Mouse (Mus musculus): ENCODE results near the gene Zfp341.

Zfp341 gene

GRCm38 (mm10) chr2:154674008-154674407 is 60.9 kb downstream of the Zfp341 start:
- in situ Hi-C loops (cut with MboI, MseI), result no loop called here

- in situ Hi-C loops (cut with MboI, MseI), result no loop called here
These were observed 63.8 kb downstream of the Zfp341 start for GRCm38 (mm10) chr2:154676653-154677609.

DNA sequence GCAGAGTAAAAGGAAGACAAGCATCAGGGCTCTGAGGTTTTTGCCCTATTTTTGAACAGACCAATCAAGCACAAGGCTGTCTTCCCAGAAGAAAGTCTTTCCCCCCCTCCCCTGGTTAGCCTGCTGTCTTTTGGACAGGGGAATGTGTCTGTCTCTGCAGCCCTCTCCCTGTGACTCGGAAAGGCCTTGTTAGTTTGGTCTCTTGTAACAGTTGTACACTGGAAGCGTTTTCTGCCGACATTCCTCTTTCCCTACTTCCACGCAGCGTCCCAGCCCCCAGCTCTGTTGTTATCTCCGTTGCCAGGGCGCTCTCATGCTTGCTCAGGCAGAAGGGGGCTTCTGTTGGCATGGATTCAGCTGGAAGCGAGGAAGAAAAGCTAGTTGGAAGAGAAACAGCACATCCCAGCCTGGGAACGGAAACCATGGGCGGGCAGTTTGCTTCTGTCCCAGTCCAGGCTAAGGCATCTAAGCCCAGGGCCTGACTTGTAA is 64.6 kb downstream of the Zfp341 start:
- in situ Hi-C loops (cut with MboI, MseI), result no loop called here

- in situ Hi-C loops (cut with MboI, MseI), result no loop called here
These were observed 65.9 kb downstream of the Zfp341 start for GRCm38 (mm10) chr2:154678995-154679394.

DNA sequence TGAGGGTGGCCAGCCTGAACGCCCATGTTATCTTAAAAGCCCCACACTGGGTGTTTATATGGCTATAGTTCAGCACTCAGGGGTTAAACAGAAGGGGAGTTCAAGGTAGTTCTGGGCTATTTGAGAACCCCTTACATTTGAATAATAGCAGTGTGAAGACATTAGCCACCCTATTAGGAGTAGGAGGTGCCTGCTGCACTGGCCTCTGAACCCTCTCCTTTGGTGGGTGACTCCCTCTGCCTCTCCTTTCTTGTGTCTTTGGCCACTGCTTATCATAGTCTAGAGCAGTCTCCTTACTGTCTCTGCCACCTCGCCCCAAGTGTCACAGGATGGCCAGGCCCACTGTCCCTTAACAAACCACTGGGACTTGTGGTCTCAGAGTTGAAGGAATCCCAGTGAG is 67.2 kb downstream of the Zfp341 start:
- in situ Hi-C loops (cut with MboI, MseI), result no loop called here

- in situ Hi-C loops (cut with MboI, MseI), result no loop called here
These were observed 67.8 kb downstream of the Zfp341 start for GRCm38 (mm10) chr2:154680941-154681340.

DNA sequence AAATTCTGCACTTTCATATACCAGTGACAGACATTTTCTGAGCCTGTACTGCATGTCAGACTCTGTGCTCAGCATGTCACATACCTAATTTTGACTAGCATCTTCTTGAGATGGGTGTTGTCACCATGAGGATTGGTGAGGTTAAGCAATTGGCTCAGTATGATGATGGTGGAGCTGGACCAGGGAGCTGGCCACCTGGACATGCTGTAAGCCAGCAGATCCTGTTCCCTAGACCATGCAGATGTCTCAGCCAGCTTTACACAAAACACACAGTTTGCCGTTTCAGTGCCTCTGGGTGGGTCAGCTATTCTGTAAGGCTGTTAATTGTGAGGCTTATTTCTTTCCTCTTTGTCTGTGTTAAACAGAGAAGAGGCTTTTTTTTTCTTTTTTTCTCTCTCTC is 69.6 kb downstream of the Zfp341 start:
- in situ Hi-C loops (cut with MboI, MseI), result no loop called here

DNA sequence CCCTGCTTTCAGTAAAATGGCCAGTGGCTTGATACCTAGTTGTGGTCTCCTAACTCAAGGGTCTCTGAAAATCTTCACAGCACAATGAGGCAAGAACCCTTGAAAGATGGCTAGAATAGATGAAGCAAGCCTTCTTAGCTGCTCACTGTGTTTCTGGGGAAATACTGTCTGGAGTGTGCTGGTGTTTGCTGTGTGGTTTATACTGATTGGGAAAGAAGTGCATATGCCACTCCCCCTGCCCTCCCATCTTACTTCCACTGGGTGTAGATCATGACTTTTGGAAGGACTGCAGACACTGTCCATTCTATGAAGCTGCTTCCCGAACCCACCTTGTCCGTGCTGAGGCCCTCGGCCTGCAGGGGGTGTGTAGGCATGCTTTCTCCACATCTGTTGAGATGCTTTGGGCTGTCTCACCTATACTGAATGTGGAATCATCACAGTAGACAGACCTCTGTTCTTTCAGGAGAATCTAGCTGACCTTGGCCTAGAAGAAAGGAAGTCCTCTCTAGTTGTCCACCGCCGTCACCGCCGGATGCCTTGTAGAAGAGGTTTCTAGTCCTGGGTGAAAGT is 71.9 kb downstream of the Zfp341 start:
- in situ Hi-C loops (cut with MboI, MseI), result no loop called here

GRCm38 (mm10) chr2:154685772-154686171 is 72.7 kb downstream of the Zfp341 start:
- in situ Hi-C loops (cut with MboI, MseI), result no loop called here

DNA sequence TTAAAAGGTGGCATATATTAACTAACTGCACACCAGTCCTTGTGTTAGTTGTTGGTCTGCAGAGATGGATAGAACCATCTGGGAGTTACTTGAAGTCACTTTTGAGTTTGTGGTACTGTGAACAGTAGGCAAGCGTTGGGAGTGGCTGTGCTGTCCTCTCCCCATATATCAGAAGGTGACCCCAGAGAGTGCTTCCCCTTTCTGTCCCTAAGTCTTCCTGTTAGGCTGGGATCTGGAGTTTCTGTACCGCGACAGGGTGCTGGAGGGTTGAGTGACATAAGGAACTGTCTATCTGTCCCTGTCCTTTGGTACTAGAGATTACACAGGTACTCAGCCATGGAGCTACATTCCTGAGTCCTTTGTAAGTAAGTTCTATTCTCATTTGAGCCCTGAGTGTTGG is 73.7 kb downstream of the Zfp341 start:
- in situ Hi-C loops (cut with MboI, MseI), result no loop called here

DNA sequence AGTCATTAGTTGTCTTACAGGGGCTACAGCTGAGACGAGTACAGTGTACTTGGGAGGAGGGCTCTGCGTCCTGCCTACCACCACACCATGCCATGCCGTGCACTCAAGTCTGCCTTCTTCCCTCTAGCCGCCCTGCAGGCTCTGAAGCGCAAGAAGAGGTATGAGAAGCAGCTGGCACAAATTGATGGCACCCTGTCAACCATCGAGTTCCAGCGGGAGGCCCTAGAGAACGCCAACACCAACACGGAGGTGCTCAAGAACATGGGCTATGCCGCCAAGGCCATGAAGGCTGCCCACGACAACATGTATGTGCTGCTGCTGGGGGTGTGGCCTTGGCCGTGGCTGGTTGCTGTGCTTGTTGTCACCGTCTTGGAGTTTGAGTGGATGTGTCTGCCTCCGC is 76.3 kb downstream of the Zfp341 start:
- in situ Hi-C loops (cut with MboI, MseI), result no loop called here

DNA sequence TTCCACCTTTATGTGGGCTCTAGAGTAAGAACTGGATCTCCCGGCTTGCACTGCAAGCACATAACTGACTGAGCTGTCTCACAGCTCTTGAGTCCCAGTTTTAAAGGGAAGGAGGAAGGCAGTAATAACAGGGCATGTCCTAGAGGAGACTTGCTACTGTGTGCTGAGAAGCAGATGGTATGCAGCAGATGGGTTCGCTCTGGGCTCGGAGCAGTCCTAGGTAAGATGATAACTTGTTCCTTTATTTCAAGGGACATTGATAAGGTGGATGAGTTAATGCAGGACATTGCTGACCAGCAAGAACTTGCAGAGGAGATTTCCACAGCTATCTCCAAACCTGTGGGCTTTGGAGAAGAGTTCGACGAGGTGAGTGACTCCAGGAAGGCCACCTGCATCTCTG is 77.9 kb downstream of the Zfp341 start:
- in situ Hi-C loops (cut with MboI, MseI), result no loop called here

DNA sequence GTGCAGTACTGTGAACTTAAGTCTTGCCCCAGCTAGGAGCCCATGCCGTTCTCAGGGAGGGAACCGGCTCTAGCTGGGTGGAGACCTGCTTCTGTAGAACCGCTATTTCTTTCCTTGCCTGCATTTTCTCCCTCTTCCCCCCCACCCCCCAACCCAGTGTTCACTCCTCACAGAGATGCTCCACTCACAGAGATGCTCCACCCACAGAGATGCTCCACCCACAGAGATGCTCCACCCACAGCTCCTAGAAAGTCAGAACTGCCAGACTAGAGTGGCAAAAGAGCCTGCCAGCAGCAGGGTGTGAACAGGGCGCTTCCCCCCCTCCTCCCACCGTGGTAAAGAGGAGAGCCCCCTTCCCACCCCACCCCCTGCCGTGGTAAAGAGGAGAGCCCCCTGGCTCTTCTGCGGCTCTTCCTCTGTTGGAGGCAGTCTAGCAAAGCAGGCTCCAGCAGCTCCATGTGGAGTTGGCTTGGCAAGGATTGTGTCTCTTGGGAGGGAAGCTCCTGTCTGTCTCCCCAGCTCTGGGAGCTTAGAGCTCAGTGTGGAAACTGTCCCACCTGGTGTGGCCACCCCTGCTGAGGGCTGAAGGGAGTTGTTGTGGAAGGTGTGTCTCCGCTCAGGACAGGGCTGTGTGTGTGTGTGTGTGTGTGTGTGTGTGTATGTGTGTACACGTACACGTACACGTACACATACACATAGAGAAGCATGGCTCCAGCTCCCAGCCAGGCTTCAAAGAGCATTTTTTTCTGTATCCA is 80.3 kb downstream of the Zfp341 start:
- in situ Hi-C loops (cut with MboI, MseI), result no loop called here

DNA sequence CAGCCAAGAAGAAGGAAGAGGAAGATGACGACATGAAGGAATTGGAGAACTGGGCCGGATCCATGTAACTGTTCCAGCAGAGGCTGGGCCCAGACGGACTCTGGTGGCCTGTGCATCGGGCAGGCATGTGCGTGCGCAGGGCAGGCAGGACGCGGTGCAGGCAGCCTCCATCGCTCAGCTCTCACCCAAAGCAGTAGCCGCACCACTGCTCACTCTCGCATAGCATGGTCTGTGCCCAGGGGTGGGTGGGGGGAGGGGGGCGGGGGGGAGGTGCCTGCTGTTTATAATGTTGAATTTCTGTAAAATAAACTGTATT is 80.8 kb downstream of the Zfp341 start:
- in situ Hi-C loops (cut with MboI, MseI), result no loop called here

GRCm38 (mm10) chr2:154695690-154696089 is 82.6 kb downstream of the Zfp341 start:
- in situ Hi-C loops (cut with MboI, MseI), result no loop called here
